Mouse (Mus musculus) neural tube, embryonic 14.5 days (tissue): ENCODE measurements at regions not wholly inside any gene's neighbourhood (a gene's known extent, or its start where the extent isn't known, plus 50 kb on each side); places are given as distances from the start of the nearest gene placed in this dataset.

ENCODE experiments used
- ATAC-seq: fragments of 200-750 bp; cut with Nextera tagmentation; 2 replicates; pipeline ENCODE4 v1.8.0; 2017; ENCODE audit warnings: low read depth, mild to moderate bottlenecking, moderate TSS enrichment, moderate library complexity
- H3K27ac ChIP-seq: fragments of 300-500 bp; sonication (generic); 2 replicates; pipeline ENCODE4 v1.5.1; 2014; ENCODE audit warnings: low read depth, mild to moderate bottlenecking, control low read depth, low read length, moderate library complexity, mixed read lengths
- H3K27me3 ChIP-seq: fragments of 300-500 bp; sonication (generic); 2 replicates; pipeline ENCODE4 v1.6.1; 2014; ENCODE audit warnings: low read length; ENCODE audit not compliant: control insufficient read depth, insufficient read depth
- H3K36me3 ChIP-seq: fragments of 300-500 bp; sonication (generic); 2 replicates; pipeline ENCODE4 v1.6.1; 2014; ENCODE audit warnings: low read length, mixed read lengths; ENCODE audit not compliant: control insufficient read depth, insufficient read depth
- H3K4me1 ChIP-seq: fragments of 300-500 bp; sonication (generic); 2 replicates; pipeline ENCODE4 v1.6.1; 2014; ENCODE audit warnings: low read length; ENCODE audit not compliant: control insufficient read depth, insufficient read depth
- H3K4me2 ChIP-seq: fragments of 300-500 bp; sonication (generic); 2 replicates; pipeline ENCODE4 v1.6.1; 2014; ENCODE audit warnings: mild to moderate bottlenecking, low read depth, low read length, control low read depth
- H3K4me3 ChIP-seq: fragments of 300-500 bp; sonication (generic); 2 replicates; pipeline ENCODE4 v1.5.1; 2014; ENCODE audit warnings: low read depth, low read length, control low read depth, mixed read lengths
- H3K9ac ChIP-seq: fragments of 300-500 bp; sonication (generic); replicated peaks from 2 replicates; pipeline ENCODE4 v1.6.1; 2014; ENCODE audit warnings: low read depth, mild to moderate bottlenecking, control low read depth, low read length, mixed read lengths
- H3K9me3 ChIP-seq: fragments of 300-500 bp; sonication (generic); 2 replicates; pipeline ENCODE4 v1.6.1; 2016; ENCODE audit warnings: low read length; ENCODE audit not compliant: control insufficient read depth
- WGBS: fragments of 180-500 bp; shearing (Covaris S2); extraction: QIAGEN DNeasy Blood & Tissue Kit; methylation state at CpG from one replicate; pipeline ENCODE4 v1.1.7; 2014; 5-methylcytosine and 5-hydroxymethylcytosine counted together

- Histone ChIP-seq H3K4me3 (no peak overlapping the region), H3K36me3 (no peaks in the 10 kb centered on the region), H3K27me3 (no peaks in the 10 kb centered on the region), H3K9ac (no peak overlapping the region), H3K9me3 (no peaks in the 10 kb centered on the region), H3K27ac (no peak overlapping the region), H3K4me1 (no peaks in the 10 kb centered on the region), H3K4me2 (no peak overlapping the region)
- ATAC-seq, result no peak
- 61% methylated on average over 10 of the region's 10 CpGs for WGBS
These were observed 176.8 kb upstream of the Arl4c start for GRCm38 (mm10) chr1:88878831-88879230.

DNA sequence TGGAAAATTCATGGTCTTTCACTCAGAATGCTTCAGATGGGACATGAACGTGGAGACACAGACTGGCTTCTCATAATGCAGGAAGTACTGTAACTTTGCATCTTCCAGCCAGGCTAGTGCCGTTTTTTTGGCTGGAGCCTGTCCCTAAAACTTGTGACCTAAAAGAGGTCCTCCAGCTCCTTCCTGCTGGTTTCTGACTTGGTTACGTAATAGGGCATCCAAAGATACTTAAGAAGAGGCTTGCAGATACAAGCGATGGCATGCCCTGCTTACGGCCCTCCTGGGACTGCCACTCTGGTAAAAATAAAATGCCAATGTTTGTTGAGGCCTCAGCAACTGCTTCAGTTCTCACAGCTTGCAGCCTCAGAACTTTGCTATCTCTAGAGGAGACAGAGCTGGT lies 177.3 kb upstream of the Arl4c start:
- ATAC-seq, result no peak
- H3K36me3 ChIP-seq, result no peaks in the 10 kb centered on the region
- H3K27ac ChIP-seq, result no peak overlapping the region
- no peaks in the 10 kb centered on the region for H3K9me3 ChIP-seq
- no peaks in the 10 kb centered on the region for H3K4me1 ChIP-seq
- 74% methylated on average over 5 of the region's 5 CpGs for WGBS
- H3K27me3 ChIP-seq, result no peaks in the 10 kb centered on the region
- H3K4me2 ChIP-seq, result no peak overlapping the region
- H3K9ac ChIP-seq, result no peak overlapping the region
- no peak overlapping the region for H3K4me3 ChIP-seq

DNA sequence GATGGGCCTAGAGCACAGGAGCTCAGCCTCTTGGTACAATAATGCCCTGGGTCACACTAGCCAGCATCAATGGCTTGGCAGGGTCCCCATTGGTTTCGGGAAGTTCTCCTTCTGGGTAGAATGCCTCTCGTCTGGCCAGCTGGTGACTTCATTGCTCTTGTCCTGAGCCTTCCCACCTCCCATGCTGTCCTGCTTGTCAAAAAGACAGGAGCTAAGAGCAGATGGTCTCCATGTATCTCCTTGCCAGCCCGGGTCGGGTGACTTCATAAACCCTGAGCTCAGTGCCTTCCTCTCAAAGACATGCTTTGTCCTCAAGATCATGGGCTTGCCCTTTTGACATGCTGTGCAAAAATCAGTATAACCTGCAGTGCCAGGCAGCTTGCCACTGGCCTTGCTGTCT lies 179.2 kb upstream of the Sh3bp4 start:
- H3K27me3 ChIP-seq, result no peaks in the 10 kb centered on the region
- H3K9me3 ChIP-seq, result no peaks in the 10 kb centered on the region
- no peak overlapping the region for H3K4me2 ChIP-seq
- no peaks in the 10 kb centered on the region for H3K36me3 ChIP-seq
- no peak overlapping the region for H3K27ac ChIP-seq
- no peaks in the 10 kb centered on the region for H3K4me1 ChIP-seq
- 78% methylated on average over 4 of the region's 4 CpGs for WGBS
- H3K9ac ChIP-seq, result no peak overlapping the region
- no peak for ATAC-seq
- no peak overlapping the region for H3K4me3 ChIP-seq

DNA sequence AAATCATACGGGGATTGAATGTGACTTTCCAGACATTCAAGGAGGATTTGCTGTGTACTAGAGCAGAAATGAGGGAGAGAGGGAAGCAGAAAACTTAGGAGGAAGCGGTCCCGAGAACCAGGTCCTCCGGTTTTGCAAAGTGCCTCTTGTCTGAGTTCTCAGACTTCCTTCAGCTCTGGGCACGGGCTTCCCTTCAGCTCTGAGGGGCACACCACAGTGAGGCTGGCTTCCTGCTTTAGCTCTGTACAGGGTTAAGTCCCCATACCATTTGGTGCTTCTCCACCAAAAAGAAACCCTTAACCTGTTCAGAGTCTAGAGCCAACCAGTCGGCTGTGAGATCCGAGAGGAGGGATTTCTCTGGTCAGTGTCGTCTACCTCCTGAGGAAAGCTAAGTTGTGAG lies 167.8 kb upstream of the Sh3bp4 start:
- no peaks in the 10 kb centered on the region for H3K9me3 ChIP-seq
- H3K9ac ChIP-seq, result no peak overlapping the region
- H3K36me3 ChIP-seq, result no peaks in the 10 kb centered on the region
- no peaks in the 10 kb centered on the region for H3K4me1 ChIP-seq
- 92% methylated on average over 8 of the region's 8 CpGs for WGBS
- no peak for ATAC-seq
- H3K27me3 ChIP-seq, result no peaks in the 10 kb centered on the region
- H3K27ac ChIP-seq, result no peak overlapping the region
- no peak overlapping the region for H3K4me3 ChIP-seq
- no peak overlapping the region for H3K4me2 ChIP-seq

DNA sequence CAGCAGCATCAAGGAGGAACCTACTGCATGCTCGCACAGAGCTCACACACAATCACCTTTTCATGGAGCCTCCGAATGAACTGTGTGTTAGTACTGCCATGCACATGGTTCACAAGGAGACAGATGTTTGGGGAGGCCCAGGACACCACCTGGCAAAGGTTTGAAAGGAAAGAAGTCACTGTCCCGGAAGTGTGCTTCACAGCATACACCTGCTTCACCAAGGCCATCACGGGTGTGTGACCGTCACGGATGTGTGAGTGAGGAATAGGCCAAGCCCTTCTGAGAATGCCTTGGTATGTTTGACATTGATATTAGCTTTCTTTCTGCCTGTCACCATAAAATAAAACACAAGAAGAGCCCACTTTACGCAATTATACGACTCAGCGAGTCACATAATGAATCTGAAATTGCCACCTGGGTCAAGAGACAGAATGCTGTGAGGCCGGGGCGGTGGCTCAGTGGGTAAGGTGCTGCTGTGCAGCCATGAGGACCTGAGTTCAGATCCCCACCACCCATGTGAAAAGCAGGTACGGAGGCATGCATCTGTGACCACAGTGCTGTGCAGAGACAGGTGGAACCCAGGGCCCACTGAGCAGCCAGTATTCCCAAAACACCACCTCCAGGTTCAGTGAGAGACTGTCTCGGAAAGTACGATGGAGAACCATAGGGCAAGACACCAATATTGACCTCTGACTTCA lies 162.3 kb upstream of the Sh3bp4 start:
- WGBS, result 73% methylated on average over 14 of the region's 14 CpGs
- Histone ChIP-seq H3K27me3 (no peaks in the 10 kb centered on the region), H3K27ac (no peak overlapping the region), H3K4me3 (no peak overlapping the region), H3K4me1 (no peaks in the 10 kb centered on the region), H3K9me3 (no peaks in the 10 kb centered on the region), H3K36me3 (no peaks in the 10 kb centered on the region), H3K4me2 (no peak overlapping the region), H3K9ac (no peak overlapping the region)
- ATAC-seq, result peak; percentile 51; the same call in 1 of the 2 replicates

GRCm38 (mm10) chr1:88908683-88909082 lies 161.5 kb upstream of the Sh3bp4 start:
- H3K27ac ChIP-seq, result no peak overlapping the region
- ATAC-seq, result no peak
- H3K27me3 ChIP-seq, result no peaks in the 10 kb centered on the region
- no peaks in the 10 kb centered on the region for H3K36me3 ChIP-seq
- 46% methylated on average over 8 of the region's 8 CpGs for WGBS
- no peaks in the 10 kb centered on the region for H3K4me1 ChIP-seq
- no peak overlapping the region for H3K4me2 ChIP-seq
- H3K9me3 ChIP-seq, result no peaks in the 10 kb centered on the region
- H3K9ac ChIP-seq, result no peak overlapping the region
- no peak overlapping the region for H3K4me3 ChIP-seq

DNA sequence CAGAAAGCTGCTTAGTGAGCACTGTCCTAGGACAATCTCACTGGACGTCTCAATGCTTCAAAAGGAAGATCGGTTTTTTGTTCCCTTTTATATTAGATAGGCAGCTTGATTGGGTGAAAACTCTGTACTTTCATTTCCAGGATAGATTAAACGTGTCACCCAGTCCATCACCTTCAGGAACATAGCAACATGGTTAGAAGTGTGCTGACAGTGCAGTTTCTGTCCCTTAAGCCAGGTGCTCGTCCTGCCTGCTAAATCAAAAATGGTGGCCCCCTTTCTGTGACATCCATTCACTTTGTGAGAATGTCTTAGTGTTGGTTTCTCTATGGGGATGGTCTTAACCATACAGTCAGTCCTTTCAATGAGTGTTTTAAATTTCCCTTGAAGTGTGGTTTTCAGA lies 160.9 kb upstream of the Sh3bp4 start:
- 71% methylated on average over 4 of the region's 4 CpGs for WGBS

GRCm38 (mm10) chr1:88909864-88910573 lies 160.2 kb upstream of the Sh3bp4 start:
- H3K27me3 ChIP-seq, result no peaks in the 10 kb centered on the region
- H3K9me3 ChIP-seq, result no peaks in the 10 kb centered on the region
- 37% methylated on average over 6 of the region's 6 CpGs for WGBS
- H3K4me1 ChIP-seq, result no peaks in the 10 kb centered on the region
- no peak overlapping the region for H3K27ac ChIP-seq
- no peak overlapping the region for H3K9ac ChIP-seq
- ATAC-seq, result no peak
- H3K36me3 ChIP-seq, result no peaks in the 10 kb centered on the region
- H3K4me2 ChIP-seq, result no peak overlapping the region
- no peak overlapping the region for H3K4me3 ChIP-seq

More for the DNA sequence above, 160.9 kb upstream of the Sh3bp4 start:
- no peaks in the 10 kb centered on the region for H3K27me3 ChIP-seq
- H3K9ac ChIP-seq, result no peak overlapping the region
- H3K4me1 ChIP-seq, result no peaks in the 10 kb centered on the region
- no peaks in the 10 kb centered on the region for H3K9me3 ChIP-seq
- no peak overlapping the region for H3K4me3 ChIP-seq
- no peaks in the 10 kb centered on the region for H3K36me3 ChIP-seq
- ATAC-seq, result no peak
- H3K4me2 ChIP-seq, result no peak overlapping the region
- no peak overlapping the region for H3K27ac ChIP-seq

- no peaks in the 10 kb centered on the region for H3K36me3 ChIP-seq
- WGBS, result 91% methylated on average over 5 of the region's 5 CpGs
- H3K27me3 ChIP-seq, result no peaks in the 10 kb centered on the region
- H3K27ac ChIP-seq, result no peak overlapping the region
- H3K4me3 ChIP-seq, result no peak overlapping the region
- no peak overlapping the region for H3K4me2 ChIP-seq
- no peaks in the 10 kb centered on the region for H3K9me3 ChIP-seq
- no peak for ATAC-seq
- no peak overlapping the region for H3K9ac ChIP-seq
- H3K4me1 ChIP-seq, result no peaks in the 10 kb centered on the region
These were observed 158.5 kb upstream of the Sh3bp4 start for GRCm38 (mm10) chr1:88911724-88912123.
